Mouse (Mus musculus) heart, embryonic 13.5 days (tissue): ENCODE measurements around the gene Ovol3. TPM values are rescaled to one million over a fixed set of nuclear protein-coding genes. Genes with fewer than 3 reads are reported as not detected.
A peak's percentile ranks its signal among the peaks of the same experiment; 100 is the strongest.
"Not testable (repeated sequence)": the region's sequence is repeated elsewhere in the genome, so short reads cannot be mapped to it uniquely, and the experiment has no call there.

Experiments
- ATAC-seq: fragments of 200-750 bp; cut with Nextera tagmentation; 2 replicates; pipeline ENCODE4 v1.8.0; 2017; ENCODE audit warnings: moderate TSS enrichment; ENCODE audit not compliant: insufficient number of reproducible peaks, low FRiP score, low TSS enrichment; ENCODE audit errors: extremely low read depth
- H3K27ac ChIP-seq: fragments of 300-500 bp; sonication (generic); replicated peaks from 2 replicates; pipeline ENCODE4 v1.5.1; 2015; ENCODE audit warnings: moderate library complexity, mild to moderate bottlenecking, inconsistent platforms
- H3K27me3 ChIP-seq: fragments of 300-500 bp; sonication (generic); replicated peaks from 2 replicates; pipeline ENCODE4 v1.6.1; 2015; ENCODE audit warnings: mild to moderate bottlenecking, inconsistent platforms
- H3K36me3 ChIP-seq: fragments of 300-500 bp; sonication (generic); 2 replicates; pipeline ENCODE4 v1.6.1; 2015; ENCODE audit warnings: mild to moderate bottlenecking, inconsistent platforms
- H3K4me1 ChIP-seq: fragments of 300-500 bp; sonication (generic); 2 replicates; pipeline ENCODE4 v1.6.1; 2015; ENCODE audit warnings: inconsistent platforms
- H3K4me2 ChIP-seq: fragments of 300-500 bp; sonication (generic); 2 replicates; pipeline ENCODE4 v1.6.1; 2015; ENCODE audit warnings: inconsistent platforms, mild to moderate bottlenecking, moderate library complexity
- H3K4me3 ChIP-seq: fragments of 300-500 bp; sonication (generic); 2 replicates; pipeline ENCODE4 v1.5.1; 2015; ENCODE audit warnings: moderate library complexity, mild to moderate bottlenecking, inconsistent platforms
- H3K9ac ChIP-seq: fragments of 300-500 bp; sonication (generic); 2 replicates; pipeline ENCODE4 v1.6.1; 2015; ENCODE audit warnings: inconsistent platforms, mild to moderate bottlenecking, moderate library complexity
- H3K9me3 ChIP-seq: fragments of 300-500 bp; sonication (generic); 2 replicates; pipeline ENCODE4 v1.6.1; 2016; ENCODE audit warnings: inconsistent platforms
- WGBS: fragments of 180-500 bp; shearing (Covaris S2); methylation state at CpG from one replicate; pipeline ENCODE4 v1.1.7; 2015; ENCODE audit warnings: mixed read lengths; 5-methylcytosine and 5-hydroxymethylcytosine counted together
- polyA plus RNA-seq: library from polyadenylated mRNA; unstranded; fragments of >200 nt; fragmentation: Nextera tagmentation; extraction: Ambion mirVana; gene quantifications from 2 replicates; pipeline ENCODE4 v1.2.1, GENCODE M21; 2015

Gene Ovol3
- polyA plus RNA-seq, 1 experiment from 2014 or later, result not detected

DNA sequence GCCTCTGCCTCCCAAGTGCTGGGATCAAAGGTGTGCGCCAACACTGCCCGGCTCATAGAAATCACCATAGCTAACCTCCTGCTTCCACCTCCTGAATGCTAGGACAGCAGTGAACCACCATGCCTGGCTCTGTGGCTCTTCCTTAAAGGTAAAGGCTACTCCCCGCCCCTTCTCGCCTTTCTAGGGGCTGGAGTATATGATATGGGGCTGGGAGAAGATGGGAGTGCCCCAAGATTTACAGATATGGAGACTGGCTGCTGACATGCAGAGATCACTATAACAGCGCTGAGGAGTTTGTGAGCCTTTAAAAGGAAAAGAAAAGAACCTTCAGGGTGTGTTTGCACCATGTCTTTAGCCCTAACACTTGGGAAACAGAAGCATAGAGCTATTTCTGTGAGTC, 13.3 kb downstream of the Ovol3 start:
- no peak for ATAC-seq
- no peaks in the 10 kb centered on the region for H3K9me3 ChIP-seq
- no peak overlapping the region for H3K4me2 ChIP-seq
- no peaks in the 10 kb centered on the region for H3K27me3 ChIP-seq
- peaks cover 50% of the 10 kb centered on the region for H3K36me3 ChIP-seq
- H3K4me1 ChIP-seq, result peaks cover 9% of the 10 kb centered on the region
- H3K4me3 ChIP-seq, result no peak overlapping the region
- H3K27ac ChIP-seq, result no peak overlapping the region
- WGBS, result 86% methylated on average over 5 of the region's 5 CpGs
- H3K9ac ChIP-seq, result no peak overlapping the region

DNA sequence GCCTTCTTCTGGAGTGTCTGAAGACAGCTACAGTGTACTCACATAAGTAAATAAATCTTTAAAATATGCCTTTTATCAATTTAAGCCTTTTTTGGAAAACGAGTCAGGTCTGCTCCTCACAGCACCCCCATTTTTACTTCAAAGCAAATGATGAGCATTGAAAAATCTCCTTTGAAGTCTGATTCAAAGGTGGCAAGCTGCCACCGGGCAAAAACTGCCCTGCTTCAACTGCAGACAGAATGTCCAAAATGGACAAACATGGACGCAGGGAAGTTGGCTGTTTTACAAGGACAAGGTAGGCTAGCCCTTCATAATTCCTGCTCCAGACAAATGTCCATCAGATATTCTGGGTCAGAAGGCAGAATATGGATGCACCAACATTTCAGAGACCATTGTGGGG, 14.1 kb downstream of the Ovol3 start:
- H3K27me3 ChIP-seq, result no peaks in the 10 kb centered on the region
- no peaks in the 10 kb centered on the region for H3K9me3 ChIP-seq
- H3K4me1 ChIP-seq, result peaks cover 12% of the 10 kb centered on the region
- H3K36me3 ChIP-seq, result peaks cover 42% of the 10 kb centered on the region
- no peak overlapping the region for H3K27ac ChIP-seq
- H3K4me2 ChIP-seq, result no peak overlapping the region
- no peak for ATAC-seq
- 72% methylated on average over 3 of the region's 3 CpGs for WGBS
- H3K9ac ChIP-seq, result no peak overlapping the region
- no peak overlapping the region for H3K4me3 ChIP-seq

GRCm38 (mm10) chr7:30220008-30220356, 15.5 kb downstream of the Ovol3 start:
- Histone ChIP-seq H3K9me3 (no peaks in the 10 kb centered on the region), H3K36me3 (peaks cover 28% of the 10 kb centered on the region), H3K4me2 (peak overlapping the region; percentile 93), H3K4me1 (peaks cover 12% of the 10 kb centered on the region), H3K27ac (peak overlapping the region; percentile 16; the same call in 1 of the 2 replicates), H3K9ac (peak overlapping the region; percentile 85), H3K27me3 (no peaks in the 10 kb centered on the region), H3K4me3 (peak overlapping the region; percentile 61)
- WGBS, result 20% methylated on average over 11 of the region's 11 CpGs
- ATAC-seq, result no peak

- no peak for ATAC-seq
- Histone ChIP-seq H3K27ac (peak overlapping the region; percentile 61), H3K9ac (peak overlapping the region; percentile 85), H3K36me3 (peaks cover 23% of the 10 kb centered on the region), H3K4me2 (peak overlapping the region; percentile 93), H3K4me1 (peaks cover 12% of the 10 kb centered on the region), H3K27me3 (no peaks in the 10 kb centered on the region), H3K9me3 (no peaks in the 10 kb centered on the region), H3K4me3 (peak overlapping the region; percentile 61)
- WGBS, result 4% methylated on average over 16 of the region's 16 CpGs
Measured at GRCm38 (mm10) chr7:30219293-30220007, 16.1 kb downstream of the Ovol3 start.

DNA sequence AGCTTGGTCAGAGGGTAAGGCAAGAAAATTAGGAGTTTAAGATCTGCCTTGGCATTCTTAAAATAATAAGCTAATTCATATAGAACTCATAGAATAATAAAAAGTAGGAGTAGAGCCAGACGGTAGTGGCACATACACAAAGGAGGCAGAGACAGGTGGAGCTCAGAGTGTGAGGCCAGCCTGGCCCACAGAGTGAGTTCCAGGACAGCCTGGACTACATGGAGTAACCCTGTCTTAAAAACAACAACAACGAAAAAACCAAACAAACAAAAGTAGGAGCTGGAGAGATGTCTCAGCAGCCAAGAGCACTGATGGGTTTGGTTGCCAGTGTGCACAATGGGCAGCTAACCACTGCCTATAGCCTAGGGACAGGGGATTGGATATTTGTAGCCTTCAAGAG, 18.2 kb downstream of the Ovol3 start:
- H3K27me3 ChIP-seq, result no peaks in the 10 kb centered on the region
- H3K4me1 ChIP-seq, result peaks cover 12% of the 10 kb centered on the region
- H3K9ac ChIP-seq, result no peak overlapping the region
- no peak for ATAC-seq
- H3K9me3 ChIP-seq, result no peaks in the 10 kb centered on the region
- 68% methylated on average over 2 of the region's 2 CpGs for WGBS
- no peak overlapping the region for H3K4me2 ChIP-seq
- 0 out of 2 replicates have a peak, but pooled peaks cover under 1% of the 10 kb centered on the region for H3K36me3 ChIP-seq
- no peak overlapping the region for H3K4me3 ChIP-seq
- H3K27ac ChIP-seq, result no peak overlapping the region

DNA sequence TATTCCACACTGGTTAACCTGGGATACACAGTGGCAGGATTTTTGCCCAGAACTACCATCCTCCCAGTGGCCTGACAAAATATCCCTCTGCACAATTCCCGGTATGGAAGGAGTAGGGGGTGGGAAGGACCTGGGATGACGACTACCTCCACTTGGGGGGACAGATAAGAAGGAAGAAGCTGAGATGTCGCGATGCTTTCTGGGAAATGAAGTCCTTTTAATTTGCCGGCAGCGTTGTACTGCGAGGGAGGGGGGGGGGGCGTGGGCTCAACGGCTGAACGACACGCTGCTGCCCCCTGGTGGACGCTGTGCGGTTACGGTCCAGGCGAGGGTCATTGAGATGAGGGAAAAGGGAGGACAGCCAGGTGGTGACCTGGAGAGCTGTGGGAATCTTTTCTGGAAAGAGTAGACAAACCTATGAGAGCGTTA, 18.8 kb downstream of the Ovol3 start:
- ATAC-seq, result peak; percentile 77
- H3K9ac ChIP-seq, result 0 out of 2 replicates have a peak overlapping the region, but pooled peaks have one; percentile 33
- peak overlapping the region; percentile 62 for H3K4me2 ChIP-seq

GRCm38 (mm10) chr7:30215875-30216274, 19.6 kb downstream of the Ovol3 start:
- Histone ChIP-seq H3K9ac (no peak overlapping the region), H3K27me3 (no peaks in the 10 kb centered on the region), H3K4me3 (no peak overlapping the region), H3K4me2 (no peak overlapping the region), H3K27ac (no peak overlapping the region), H3K4me1 (peaks cover 12% of the 10 kb centered on the region), H3K36me3 (no peaks in the 10 kb centered on the region), H3K9me3 (no peaks in the 10 kb centered on the region)
- 77% methylated on average over 3 of the region's 3 CpGs for WGBS
- ATAC-seq, result no peak

More for the DNA sequence above, 18.8 kb downstream of the Ovol3 start:
- peaks cover 12% of the 10 kb centered on the region for H3K4me1 ChIP-seq
- WGBS, result under 1% methylated on average over 16 of the region's 16 CpGs
- H3K27me3 ChIP-seq, result no peaks in the 10 kb centered on the region
- H3K36me3 ChIP-seq, result no peaks in the 10 kb centered on the region
- no peak overlapping the region for H3K27ac ChIP-seq
- peak overlapping the region; percentile 18; the same call in 1 of the 2 replicates for H3K4me3 ChIP-seq
- H3K9me3 ChIP-seq, result no peaks in the 10 kb centered on the region

DNA sequence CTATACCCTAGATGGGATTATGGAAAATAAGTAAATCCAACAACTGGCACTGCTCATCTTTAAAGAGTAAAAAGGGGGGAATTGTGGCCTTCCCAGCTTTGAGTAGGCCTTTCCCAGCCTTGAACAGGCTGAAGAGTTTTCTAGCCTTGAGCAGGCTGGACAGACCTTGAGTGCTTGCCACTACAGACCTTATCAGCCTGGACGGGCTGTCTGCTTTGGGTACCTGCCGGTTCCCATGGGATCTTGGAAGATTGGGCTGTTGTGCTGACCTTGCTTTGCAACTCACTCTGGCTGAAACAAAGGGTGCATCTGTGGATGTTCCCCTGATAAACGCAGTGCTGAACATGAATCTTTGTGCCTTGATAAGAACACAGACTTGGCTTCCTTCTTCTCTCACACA, 21.6 kb downstream of the Ovol3 start:
- WGBS, result 69% methylated on average over 3 of the region's 3 CpGs
- H3K4me2 ChIP-seq, result no peak overlapping the region

DNA sequence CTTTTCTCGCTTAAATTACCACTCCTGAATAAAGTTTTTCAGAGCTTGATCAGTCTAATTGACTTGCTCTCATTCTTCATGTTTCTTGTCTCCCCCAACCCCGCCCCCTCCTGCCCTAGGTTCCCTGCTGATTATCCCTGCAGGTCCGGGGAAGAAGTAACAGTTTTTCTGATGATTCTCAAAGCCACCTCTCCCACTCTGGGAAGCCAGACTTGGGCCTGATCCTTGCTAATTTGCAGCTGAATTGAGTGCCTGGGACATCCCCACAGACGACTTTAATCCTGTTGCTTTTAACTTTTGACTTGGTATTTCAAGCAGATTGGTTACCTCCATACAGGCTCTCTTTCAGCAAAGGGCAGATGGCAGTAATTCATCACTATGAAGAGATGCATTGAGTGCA, 24.5 kb downstream of the Ovol3 start:
- H3K4me1 ChIP-seq, result no peaks in the 10 kb centered on the region
- no peaks in the 10 kb centered on the region for H3K27me3 ChIP-seq
- no peaks in the 10 kb centered on the region for H3K36me3 ChIP-seq
- no peak overlapping the region for H3K4me2 ChIP-seq
- H3K9ac ChIP-seq, result no peak overlapping the region
- ATAC-seq, result no peak
- H3K9me3 ChIP-seq, result no peaks in the 10 kb centered on the region
- no peak overlapping the region for H3K27ac ChIP-seq
- whole genome bisulfite sequencing, result 24% methylated on average over 4 of the region's 4 CpGs
- H3K4me3 ChIP-seq, result no peak overlapping the region

More for the DNA sequence above, 21.6 kb downstream of the Ovol3 start:
- Histone ChIP-seq H3K4me1 (peaks cover 3% of the 10 kb centered on the region; the same call in 1 of the 2 replicates), H3K27me3 (no peaks in the 10 kb centered on the region), H3K36me3 (no peaks in the 10 kb centered on the region), H3K4me3 (no peak overlapping the region), H3K27ac (no peak overlapping the region), H3K9me3 (no peaks in the 10 kb centered on the region), H3K9ac (no peak overlapping the region)
- ATAC-seq, result no peak

DNA sequence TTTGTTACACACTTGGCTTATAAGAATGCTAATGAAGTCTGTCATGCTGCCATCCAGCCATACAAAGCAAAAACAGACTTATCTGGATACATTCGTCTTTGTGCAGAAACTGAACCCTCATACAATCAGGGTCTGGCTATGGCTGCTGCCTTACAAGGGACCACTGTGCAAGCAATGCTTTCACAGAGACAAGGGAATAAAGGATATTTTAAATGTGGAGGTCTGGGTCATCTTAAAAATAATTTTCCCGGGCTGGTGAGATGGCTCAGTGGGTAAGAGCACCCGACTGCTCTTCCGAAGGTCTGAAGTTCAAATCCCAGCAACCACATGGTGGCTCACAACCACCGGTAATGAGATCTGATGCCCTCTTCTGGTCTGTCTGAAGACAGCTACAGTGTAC, 29.2 kb downstream of the Ovol3 start:
- H3K27ac ChIP-seq, ATAC-seq, H3K9ac ChIP-seq, H3K36me3 ChIP-seq, H3K4me3 ChIP-seq, H3K4me2 ChIP-seq, H3K9me3 ChIP-seq, H3K27me3 ChIP-seq: not testable (repeated sequence)
- 53% methylated on average over 5 of the region's 5 CpGs for WGBS
- peaks cover 13% of the 10 kb centered on the region; the same call in 1 of the 2 replicates for H3K4me1 ChIP-seq

- WGBS, result 4% methylated on average over 2 of the region's 2 CpGs
Measured at GRCm38 (mm10) chr7:30205383-30205782, 30.1 kb downstream of the Ovol3 start.

GRCm38 (mm10) chr7:30204380-30204779, 31.1 kb downstream of the Ovol3 start:
- H3K27me3 ChIP-seq, result no peaks in the 10 kb centered on the region

More at GRCm38 (mm10) chr7:30205383-30205782, 30.1 kb downstream of the Ovol3 start:
- Histone ChIP-seq H3K27ac (no peak overlapping the region), H3K4me3 (no peak overlapping the region), H3K36me3 (no peaks in the 10 kb centered on the region), H3K4me2 (no peak overlapping the region), H3K9ac (no peak overlapping the region), H3K27me3 (no peaks in the 10 kb centered on the region), H3K9me3 (no peaks in the 10 kb centered on the region), H3K4me1 (peaks cover 13% of the 10 kb centered on the region; the same call in 1 of the 2 replicates)
- ATAC-seq, result no peak

More at GRCm38 (mm10) chr7:30204380-30204779, 31.1 kb downstream of the Ovol3 start:
- ATAC-seq, result no peak
- Histone ChIP-seq H3K36me3 (no peaks in the 10 kb centered on the region), H3K9me3 (no peaks in the 10 kb centered on the region), H3K9ac (peak overlapping the region; percentile 54), H3K27ac (no peak overlapping the region), H3K4me1 (peaks cover 13% of the 10 kb centered on the region; the same call in 1 of the 2 replicates), H3K4me2 (peak overlapping the region; percentile 43), H3K4me3 (no peak overlapping the region)
- 13% methylated on average over 8 of the region's 8 CpGs for WGBS
